Mouse (Mus musculus) c-Kit-positive CD71-positive TER-119-negative erythroid progenitor cells, embryonic 14.5 days (primary cell): ENCODE measurements around the gene Tubb4b.

Source experiments
- DNase-seq: peaks from one replicate; pipeline ENCODE4 v3.0.0-alpha.2; 2013; ENCODE audit warnings: low read depth

Tubb4b gene

GRCm38 (mm10) chr2:25187841-25188240 lies 36.7 kb downstream of the Tubb4b start:
- DNase-seq, result no peak

GRCm38 (mm10) chr2:25186575-25186930 lies 37.9 kb downstream of the Tubb4b start:
- no peak for DNase-seq

- no peak for DNase-seq
Measured at GRCm38 (mm10) chr2:25185625-25186574, 38.6 kb downstream of the Tubb4b start.

GRCm38 (mm10) chr2:25184496-25184895 lies 40.0 kb downstream of the Tubb4b start:
- no peak for DNase-seq

GRCm38 (mm10) chr2:25183336-25183735 lies 41.2 kb downstream of the Tubb4b start:
- no peak for DNase-seq

GRCm38 (mm10) chr2:25182664-25183063 lies 41.8 kb downstream of the Tubb4b start:
- no peak for DNase-seq

GRCm38 (mm10) chr2:25181891-25182397 lies 42.6 kb downstream of the Tubb4b start:
- no peak for DNase-seq

- peak; percentile 41 for DNase-seq
Measured at GRCm38 (mm10) chr2:25180973-25181890, 43.3 kb downstream of the Tubb4b start.

GRCm38 (mm10) chr2:25180478-25180903 lies 44.0 kb downstream of the Tubb4b start, which contains the start of gene Nrarp:
Nrarp (plus strand) TSS chr2:25180758.
- DNase-seq, result peak; percentile 83

- DNase-seq, result no peak
Measured at GRCm38 (mm10) chr2:25179566-25180217, 44.8 kb downstream of the Tubb4b start.

GRCm38 (mm10) chr2:25178285-25178972 lies 46.1 kb downstream of the Tubb4b start:
- DNase-seq, result no peak

GRCm38 (mm10) chr2:25177685-25178084 lies 46.8 kb downstream of the Tubb4b start:
- no peak for DNase-seq

- no peak for DNase-seq
Measured at GRCm38 (mm10) chr2:25177076-25177475, 47.4 kb downstream of the Tubb4b start.

GRCm38 (mm10) chr2:25176573-25176972 lies 47.9 kb downstream of the Tubb4b start:
- no peak for DNase-seq

GRCm38 (mm10) chr2:25175690-25176078 lies 48.8 kb downstream of the Tubb4b start:
- DNase-seq, result no peak

GRCm38 (mm10) chr2:25174866-25175689 lies 49.4 kb downstream of the Tubb4b start:
- no peak for DNase-seq

- no peak for DNase-seq
Measured at GRCm38 (mm10) chr2:25173821-25174220, 50.7 kb downstream of the Tubb4b start.

GRCm38 (mm10) chr2:25172629-25173028 lies 51.9 kb downstream of the Tubb4b start:
- no peak for DNase-seq
